Mouse (Mus musculus): ENCODE measurements around the gene Ankle1. TPM values are rescaled to one million over a fixed set of nuclear protein-coding genes. Genes with fewer than 3 reads are reported as not detected.

Ankle1 gene
- under 1 TPM; 0.31 to 0.47 TPM for total RNA-seq (2021)

DNA sequence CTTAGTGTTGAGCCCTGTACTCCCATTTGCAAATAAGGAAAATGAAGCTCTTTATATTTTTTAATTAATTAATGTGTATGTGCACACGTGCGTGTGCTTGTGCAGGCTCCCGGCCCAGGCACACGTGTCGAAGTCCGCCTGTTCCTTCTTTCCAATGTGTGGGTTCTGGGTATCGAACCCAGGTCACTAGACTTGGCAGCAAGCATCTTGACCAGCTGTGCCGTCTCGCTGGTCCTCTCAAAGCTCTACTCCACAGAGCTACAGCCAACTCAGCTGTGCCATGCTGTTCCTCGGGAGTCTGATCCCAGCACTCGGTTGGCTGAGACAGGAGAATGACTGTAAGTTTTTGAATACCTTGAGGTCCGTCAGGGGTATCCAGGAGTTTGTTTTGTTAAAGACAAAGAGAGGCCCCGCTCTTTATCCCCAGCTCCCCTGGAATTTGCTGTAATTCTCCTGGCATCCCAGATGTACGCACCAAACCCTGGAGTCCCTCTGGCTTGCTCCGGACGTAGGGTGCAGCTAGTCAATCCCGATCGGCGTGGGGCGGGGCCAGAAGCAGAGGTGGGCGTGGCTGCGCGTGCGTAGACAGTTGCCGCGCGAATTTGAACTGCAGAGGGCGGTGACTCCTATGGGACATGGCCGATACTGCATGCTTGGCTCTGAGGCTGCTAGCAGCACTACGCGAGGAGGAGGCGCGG is at the start of gene Ankle1:
Gene Ankle1 (plus strand): TSS at position 610 of the 698 bp plus-strand sequence.
- DNase-seq (ENCODE audit: extremely low spot score in 1 of 2, low spot score in 1 of 2), result peak; percentile 88 to 93

DNA sequence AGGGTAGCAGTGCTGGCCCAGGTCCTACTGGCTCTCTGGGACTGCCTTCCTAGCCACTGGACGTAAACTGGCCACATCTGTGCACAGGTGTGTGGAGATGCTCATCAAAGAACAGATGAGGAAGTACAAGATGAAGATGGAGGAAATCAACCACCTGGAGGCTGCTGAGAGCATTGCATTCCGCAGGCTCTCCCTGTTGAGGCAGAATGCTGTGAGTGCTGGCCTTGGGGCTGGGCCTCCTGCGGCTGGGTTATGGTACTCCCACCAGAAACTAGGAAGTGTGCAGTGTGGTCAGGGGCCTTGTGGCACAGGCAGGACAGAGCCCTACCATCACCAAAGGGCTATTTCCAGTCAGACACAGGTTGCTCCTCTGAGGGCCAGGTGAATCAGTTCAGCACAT is 47.8 kb upstream of the Ankle1 start:
- DNase-seq (ENCODE audit: extremely low spot score in 1 of 2, low spot score in 1 of 2), result no peak

DNA sequence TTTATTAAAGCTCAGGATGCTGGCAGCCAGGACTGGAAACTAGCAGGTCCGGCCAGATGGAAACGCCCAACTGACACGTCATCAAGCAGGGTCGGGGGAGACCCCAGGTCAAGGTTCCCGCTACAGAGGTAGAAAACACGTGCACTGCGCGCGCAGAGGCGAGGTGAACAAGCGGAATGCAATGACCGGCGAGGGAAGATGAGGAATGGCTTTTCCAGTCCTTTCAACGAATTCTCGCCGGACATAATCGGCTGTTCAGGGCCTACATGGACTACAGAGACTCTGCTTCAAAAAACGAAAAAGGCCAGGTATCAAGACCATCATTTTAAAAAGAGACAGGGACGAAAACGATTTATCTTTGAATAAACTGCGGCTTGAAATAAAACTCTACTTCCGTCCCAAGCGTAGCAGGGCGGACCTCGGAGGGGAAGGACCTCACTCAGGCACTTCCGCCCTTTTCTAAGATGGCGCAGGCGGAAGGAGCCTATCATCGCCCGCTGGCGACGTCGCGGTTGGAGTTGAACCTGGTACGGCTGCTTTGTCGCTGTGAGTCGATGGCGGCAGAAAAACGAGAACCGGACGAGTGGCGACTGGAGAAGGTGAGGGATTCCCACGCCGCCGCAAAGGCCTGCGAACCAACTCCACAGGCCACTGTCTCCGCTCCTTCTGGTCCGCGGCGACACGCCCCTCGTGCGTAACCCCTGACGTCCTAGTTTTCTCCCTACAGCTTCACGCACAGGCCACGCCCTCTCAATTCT is 38.9 kb upstream of the Ankle1 start, which contains the start of gene Use1:
Gene Use1 (plus strand): TSS at position 78 of the 758 bp plus-strand sequence.
- DNase-seq (ENCODE audit: extremely low spot score in 1 of 2, low spot score in 1 of 2), result peak; percentile 72 to 92

DNA sequence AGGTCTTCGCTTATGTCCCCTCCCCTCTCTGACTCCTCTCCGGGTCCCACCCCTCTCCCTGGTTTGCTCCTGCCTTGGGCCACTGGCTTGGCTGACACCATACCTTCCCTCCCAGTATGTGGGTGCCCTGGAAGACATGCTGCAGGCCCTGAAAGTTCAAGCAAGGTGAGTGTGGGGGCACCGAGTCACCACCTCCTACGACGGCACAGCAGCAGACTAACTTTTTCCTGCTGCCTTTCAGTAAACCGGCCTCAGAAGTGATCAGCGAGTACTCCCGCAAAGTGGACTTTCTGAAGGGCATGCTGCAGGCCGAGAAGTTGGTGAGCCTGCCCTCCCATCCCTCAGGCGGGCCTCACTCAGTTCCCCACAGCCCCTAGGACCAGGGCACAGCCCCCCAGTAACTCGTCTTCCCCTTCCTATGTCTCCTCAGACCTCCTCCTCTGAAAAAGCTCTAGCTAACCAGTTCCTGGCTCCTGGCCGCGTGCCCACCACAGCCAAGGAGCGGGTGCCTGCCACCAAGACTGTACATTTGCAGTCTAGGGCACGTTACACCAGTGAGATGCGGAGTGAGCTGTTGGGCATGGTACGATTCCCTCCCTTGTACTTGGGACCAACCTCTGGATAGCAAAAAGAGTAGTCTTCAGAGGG is 38.2 kb upstream of the Ankle1 start:
- DNase-seq (ENCODE audit: extremely low spot score in 1 of 2, low spot score in 1 of 2), result no peak

DNA sequence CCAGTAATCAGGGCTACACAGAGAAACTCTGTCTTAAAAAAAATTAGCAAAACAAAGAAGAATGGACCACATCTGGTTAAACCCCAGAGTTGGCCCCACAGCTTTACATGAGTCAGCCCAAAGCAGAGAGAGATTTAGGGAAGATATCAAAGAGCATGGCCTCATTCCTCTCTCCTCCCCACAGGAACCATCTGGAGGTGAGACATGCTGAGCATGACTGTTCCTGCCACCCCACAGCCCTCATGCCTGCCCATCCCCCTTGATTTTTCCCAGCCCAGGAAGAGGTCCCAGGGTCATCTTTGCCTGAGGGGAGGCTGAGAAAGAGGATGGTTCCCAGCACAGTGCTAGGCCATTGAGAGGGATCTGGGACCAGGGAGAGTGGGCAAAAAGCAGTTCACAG is 37.4 kb upstream of the Ankle1 start:
- no peak for DNase-seq (ENCODE audit: extremely low spot score in 1 of 2, low spot score in 1 of 2)

DNA sequence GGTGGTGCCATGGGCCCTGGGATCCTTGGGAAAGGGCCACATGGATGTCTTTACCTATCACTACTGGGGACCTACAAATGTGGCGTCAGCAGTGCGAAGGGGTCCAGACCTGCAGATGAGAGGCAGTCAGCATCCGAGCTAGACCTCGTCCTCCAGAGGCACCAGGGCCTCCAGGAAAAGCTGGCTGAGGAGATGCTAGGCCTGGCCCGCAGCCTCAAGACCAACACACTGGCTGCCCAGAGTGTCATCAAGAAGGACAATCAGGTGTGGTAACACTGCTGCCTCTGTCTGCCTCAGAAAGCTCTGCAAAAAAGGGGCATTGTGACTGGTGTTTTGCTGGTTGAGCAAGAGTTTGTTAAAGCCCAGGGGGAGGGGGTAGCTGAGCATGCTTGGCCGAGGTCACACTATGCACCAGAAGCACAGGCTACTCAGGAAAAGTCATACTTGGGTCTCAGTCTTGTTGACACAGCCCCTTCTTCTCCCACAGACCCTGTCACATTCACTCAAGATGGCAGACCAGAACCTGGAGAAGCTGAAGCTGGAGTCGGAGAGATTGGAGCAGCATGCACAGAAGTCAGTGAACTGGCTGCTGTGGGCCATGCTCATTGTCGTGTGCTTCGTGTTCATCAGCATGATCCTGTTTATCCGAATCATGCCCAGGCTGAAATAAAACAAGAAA is 36.6 kb upstream of the Ankle1 start:
- DNase-seq (ENCODE audit: extremely low spot score in 1 of 2, low spot score in 1 of 2), result no peak

DNA sequence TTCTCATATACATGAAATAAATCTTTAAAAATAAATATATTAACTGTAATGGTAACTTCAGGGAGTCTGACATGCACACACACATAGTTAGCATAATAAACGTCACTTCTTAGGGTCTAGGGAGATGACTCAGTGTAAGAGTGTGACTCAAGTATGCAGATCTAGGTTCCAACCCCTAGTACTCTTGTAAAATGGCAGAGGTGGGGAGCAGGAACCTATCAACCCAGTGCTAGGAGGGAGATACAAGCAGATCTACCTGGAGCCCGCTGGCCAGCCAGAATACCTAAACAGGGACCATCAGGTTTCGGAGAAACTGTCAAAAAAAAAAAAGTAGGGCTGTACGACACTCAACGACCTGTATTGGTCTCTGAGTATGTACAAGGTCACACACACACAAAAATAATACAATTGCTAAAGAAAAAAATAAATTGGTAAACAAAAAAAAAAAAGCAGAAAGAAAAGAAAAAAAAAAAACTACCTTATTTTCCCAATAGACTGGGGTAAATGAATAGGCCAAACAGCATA is 35.0 kb upstream of the Ankle1 start:
- no peak for DNase-seq (ENCODE audit: extremely low spot score in 1 of 2, low spot score in 1 of 2)

DNA sequence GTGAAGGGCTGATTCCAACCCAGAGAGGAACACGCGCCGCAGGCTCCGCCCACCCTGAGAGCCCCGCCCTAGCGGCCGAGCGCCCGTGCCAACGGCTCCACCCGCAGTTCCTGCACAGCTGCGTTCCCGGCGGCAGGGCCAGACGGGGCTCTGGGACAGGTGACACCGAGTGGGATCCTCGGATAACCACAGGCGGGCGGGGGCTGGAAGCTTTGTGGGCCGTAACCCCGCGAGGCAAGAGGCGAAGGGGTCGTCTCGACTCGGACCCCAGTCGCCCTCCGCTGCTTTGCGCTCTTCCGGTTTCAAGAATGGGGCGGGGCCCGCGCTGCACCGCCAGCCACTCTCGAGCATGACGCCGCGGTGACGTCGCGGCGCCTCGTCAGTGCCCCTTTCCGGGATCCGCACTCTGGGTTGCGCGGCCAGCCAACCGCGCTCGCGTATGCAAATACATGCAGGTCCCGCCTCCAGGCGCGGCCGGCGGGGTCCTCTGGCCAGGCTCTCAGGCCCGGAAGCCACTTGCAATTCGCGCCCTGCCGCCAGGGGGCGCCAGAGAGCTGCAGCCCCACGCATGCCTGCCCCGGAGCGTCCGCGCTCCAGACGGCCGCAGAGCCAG is 34.5 kb upstream of the Ankle1 start, which contains the start of gene Ocel1:
Gene Ocel1 (plus strand): TSS at position 63 of the 613 bp plus-strand sequence.
- DNase-seq (ENCODE audit: extremely low spot score in 1 of 2, low spot score in 1 of 2), result peak; percentile 94 to 97

DNA sequence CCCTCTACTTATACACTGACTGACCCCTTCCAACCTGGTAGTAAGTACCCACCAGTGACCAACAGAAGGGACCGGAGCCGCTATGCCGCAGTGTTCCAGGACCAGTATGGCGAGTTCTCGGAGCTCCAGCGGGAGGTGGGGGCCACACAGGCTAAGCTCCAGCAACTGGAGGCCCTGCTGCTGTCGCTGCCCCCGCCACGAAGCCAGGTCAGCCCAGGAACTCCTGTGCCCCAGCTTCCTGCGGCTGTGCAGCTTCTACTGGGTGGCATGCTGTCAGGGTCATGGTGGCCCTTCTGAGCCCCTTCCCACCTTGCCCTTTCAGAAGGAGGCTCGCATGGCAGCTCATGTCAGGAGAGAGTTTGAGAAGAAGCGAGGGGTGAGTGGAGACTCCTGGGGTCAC is 33.4 kb upstream of the Ankle1 start:
- DNase-seq (ENCODE audit: extremely low spot score in 1 of 2, low spot score in 1 of 2), result no peak

DNA sequence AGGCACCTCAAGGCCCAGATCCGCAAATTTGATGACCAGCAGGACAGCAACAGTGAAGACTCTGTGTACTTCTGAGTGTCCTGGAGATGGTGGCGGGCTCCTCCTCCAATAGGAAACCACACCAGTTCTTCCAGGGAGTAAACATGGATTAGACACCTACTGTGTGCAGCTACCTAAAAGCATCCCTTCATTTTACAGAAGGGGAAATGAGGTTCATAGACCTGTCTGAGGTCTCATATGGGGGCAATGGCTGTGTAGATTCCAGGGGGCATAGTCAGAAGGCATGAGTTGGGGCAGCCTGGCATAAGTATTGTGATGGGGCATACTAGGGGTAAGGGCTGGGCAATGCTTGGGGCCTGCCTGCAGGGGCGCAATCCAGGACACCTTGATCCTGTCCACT is 32.8 kb upstream of the Ankle1 start:
- DNase-seq (ENCODE audit: extremely low spot score in 1 of 2, low spot score in 1 of 2), result no peak

DNA sequence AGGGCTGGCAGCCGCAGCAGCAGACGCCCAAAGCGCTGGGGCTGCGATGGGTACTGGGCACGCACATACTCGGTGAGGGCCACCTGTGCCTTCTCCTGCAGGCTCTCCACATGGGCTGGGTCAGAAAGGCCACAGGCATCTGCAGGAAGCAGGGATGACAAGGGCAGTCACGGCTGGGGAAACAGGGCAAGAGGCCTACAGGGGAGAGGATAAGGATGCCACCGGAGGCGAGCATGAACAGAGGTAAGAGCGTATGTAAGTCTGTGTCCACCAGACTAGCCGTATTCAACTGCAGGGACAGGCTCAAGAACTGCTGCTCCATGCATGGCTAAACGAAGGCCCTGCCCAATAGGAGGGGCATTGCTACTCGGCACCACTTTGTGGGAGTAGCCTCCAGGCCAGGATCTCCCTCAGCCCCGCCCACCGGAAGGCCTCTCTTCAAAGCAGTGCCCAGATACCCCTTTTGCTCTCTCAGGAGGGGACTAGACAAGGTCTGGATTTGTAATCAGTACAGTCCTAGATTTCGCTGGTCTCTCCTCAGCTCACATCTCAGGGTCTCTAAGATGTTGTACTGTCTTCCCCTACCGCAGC is 31.1 kb upstream of the Ankle1 start:
- no peak for DNase-seq (ENCODE audit: extremely low spot score in 1 of 2, low spot score in 1 of 2)

DNA sequence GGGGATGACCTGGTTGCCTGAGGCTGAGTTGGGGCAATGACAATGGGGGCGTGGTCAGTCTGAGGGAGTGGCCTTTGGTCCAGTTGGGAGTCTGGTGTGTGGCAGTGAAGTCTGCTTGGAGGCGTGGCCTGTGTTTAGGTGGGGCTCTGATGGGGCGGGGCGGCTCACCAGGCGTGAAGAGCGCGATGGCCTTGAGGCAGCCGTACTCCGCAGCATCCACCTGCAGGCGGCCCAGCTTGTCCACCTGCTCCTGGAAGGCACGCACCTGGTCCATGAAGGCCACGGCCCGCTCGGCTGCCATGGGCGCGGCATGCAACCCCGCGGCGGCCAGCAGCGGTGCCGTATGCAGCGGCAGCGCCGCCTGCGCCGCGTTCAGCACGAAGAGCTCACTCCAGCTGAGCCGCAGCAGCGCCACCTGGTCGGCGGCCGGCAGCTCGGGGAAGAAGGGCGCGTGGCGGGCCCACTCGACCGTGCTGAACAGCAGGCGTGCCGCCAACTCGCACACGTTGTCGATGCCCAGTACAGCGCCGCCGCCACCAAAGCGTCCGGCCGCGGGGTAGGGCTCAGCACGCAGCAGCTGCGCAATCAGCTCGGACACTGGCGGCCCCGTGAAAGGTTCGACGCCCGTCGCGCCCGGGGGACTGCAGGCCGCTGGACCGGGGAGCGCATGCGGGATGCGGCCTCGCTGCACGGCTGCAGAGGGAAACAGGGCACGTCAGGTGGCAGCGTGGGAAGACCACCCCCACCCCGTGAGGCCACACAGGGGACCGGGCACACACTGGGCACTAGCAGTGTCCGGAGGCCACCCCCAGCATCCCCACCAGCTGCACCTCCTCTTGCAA is 30.0 kb upstream of the Ankle1 start:
- DNase-seq (ENCODE audit: extremely low spot score in 1 of 2, low spot score in 1 of 2), result peak in 1 of 2 experiments; percentile 45

DNA sequence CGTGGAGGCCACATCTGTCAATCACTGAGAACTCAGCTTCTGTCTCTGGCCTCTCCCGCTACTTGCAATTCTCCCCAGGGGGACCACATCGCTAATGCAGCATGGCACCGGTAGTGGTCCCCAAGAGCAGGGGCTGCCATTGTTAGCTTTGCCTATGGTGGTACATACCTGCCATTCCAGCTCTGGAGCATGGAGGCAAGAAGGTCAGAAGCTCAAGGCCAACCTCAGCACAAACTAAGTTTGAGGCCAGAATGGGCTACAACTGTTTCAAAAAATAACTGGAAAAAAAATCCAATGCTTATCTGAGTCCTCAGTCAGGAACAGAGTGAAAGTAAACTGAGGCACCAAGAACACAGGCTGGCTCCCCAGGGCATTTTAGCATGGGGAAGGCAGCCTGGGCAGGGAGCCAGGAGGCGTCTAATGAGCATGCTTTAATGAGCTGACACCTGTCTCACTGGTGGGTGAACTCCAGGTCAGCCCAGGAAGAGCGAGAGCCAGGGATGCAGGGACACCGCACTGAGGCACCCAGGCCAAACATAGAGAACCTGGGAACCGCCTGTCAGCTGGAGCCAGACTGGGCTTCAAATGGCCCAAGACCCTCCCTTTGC is 29.3 kb upstream of the Ankle1 start:
- no peak for DNase-seq (ENCODE audit: extremely low spot score in 1 of 2, low spot score in 1 of 2)

DNA sequence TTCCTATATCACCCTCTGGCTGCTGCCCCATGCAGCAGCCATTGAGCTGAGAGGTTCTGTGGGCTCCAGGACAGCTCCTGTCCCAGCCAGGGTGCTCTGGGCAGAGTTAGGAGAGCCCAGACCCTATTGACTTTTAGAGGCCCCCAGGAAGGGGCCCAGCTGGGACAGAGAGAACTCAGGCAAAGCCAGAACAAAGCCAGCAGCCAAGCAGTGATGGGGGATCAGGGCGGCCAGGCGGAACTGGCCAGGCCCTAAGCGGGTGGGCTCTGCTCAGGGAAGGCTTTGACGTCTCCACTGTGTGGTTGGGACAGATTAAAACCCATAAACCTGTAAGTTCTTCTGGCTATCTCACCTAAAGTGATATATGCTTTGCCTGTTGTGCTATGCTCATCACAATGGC is 26.8 kb upstream of the Ankle1 start:
- no peak for DNase-seq (ENCODE audit: extremely low spot score in 1 of 2, low spot score in 1 of 2)

DNA sequence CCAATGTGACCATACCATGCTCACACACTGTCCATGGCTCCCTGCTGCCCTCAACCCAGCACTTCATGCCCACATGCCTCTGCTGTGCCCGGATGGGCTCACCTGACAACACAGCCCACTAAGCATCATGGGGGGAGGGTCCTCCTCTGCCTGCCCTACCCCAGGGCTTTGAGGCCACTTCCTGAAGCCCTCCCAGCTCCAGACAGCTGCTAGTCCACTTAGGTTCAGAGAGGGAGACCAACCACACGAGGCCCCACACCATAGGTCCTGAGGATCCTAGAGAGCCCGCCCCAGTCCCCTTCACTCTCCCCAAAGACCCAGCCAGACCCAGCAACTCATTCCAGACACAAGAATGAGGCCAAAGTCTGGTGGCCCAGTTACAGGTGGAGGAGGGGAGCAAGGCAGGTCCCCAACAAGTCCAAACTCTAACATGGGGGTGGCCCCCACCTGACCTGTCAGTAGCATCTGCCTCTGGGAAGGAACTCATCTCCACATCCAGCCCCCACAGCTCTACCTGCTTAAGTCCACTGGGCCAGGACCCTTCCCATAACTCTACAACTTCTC is 26.2 kb upstream of the Ankle1 start:
- DNase-seq (ENCODE audit: extremely low spot score in 1 of 2, low spot score in 1 of 2), result no peak

DNA sequence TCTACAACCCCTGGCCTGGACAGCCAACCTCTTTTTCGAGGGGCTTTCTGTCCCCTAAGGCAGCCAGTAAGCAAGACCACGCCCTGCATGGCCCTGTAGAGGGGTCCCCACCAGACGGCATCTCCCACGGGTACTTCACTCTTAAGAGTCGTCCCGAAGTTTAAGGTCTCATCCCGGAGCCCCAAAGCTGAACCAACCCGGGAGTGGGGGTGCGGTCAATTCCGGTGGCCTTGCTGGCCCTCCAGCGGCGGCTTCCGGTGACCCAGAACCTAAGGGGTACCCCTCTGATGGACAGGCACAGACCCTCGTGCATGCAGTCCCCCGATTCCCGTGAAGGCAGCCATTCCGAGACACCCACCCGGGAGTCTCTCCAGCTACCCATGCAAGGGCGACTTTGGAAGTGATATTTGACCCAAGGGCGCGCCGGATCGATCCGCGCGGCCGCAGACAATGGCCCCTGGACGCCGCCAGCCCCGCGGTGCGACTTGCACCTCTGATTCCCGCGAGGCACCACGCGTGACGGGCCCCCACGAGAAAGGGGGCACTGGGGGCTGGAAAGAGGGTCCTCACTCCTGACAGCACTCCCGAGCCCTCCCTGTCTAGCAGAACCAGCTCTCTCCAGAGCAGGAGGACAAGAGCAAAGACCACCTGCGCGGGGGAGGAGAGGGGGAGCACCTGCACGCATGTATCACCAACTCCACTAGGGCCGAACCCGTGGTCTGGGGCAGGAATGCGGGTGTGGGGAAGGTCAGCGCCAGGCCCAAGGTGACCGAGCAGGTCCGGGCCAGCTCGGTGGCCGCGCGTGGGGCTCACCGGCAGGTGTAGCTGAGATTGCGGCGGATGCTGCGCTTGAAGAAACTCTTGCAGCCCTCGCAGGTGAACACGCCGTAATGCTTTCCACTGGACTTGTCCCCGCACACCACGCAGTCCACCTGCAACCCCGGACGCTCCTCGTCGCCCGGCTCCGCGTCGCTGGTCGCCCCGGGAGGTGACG is 25.3 kb upstream of the Ankle1 start:
- no peak for DNase-seq (ENCODE audit: extremely low spot score in 1 of 2, low spot score in 1 of 2)

DNA sequence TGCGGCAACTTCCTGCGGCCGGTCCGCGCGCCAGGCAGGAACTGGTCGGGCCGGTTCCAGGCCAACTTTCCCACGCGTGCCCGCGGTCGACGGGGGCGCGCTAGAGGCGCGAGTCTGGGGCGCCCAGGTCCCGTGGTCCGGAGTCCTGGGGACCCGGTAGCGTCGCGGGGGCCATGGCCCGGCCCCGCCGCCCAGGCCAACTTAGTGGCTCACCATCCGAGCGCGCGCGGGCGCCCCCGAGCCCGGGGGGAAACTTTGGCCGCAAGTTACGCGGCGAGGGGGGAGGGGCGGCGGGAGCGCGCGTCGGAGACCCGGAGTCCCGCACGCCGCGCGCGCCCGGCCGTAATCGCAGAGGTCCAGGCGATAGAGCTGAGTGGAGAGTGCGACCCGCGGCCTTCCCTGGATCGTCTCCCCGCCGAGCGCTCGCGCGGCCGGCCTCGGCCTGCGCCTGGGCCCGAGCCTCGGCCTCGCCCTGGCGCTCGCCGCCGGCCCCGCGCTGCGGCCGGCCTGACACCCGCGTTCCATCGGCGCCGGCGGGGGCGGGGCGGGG is 24.3 kb upstream of the Ankle1 start, which contains the start of gene Nr2f6:
Gene Nr2f6 (minus strand): TSS at position 540 of the 550 bp plus-strand sequence.
- peak; percentile 44 to 51 for DNase-seq (ENCODE audit: extremely low spot score in 1 of 2, low spot score in 1 of 2)

Measured in layer of hippocampus, postnatal 25 days (tissue).